Mouse (Mus musculus) megakaryocyte progenitor cell, adult 5-6 weeks (primary cell): ENCODE results near the gene Nhsl1. TPM values are rescaled to one million over a fixed set of nuclear protein-coding genes. Genes with fewer than 3 reads are reported as not detected.
"Not testable (repeated sequence)": the region's sequence is repeated elsewhere in the genome, so short reads cannot be mapped to it uniquely, and the experiment has no call there.

Experiments
- ATAC-seq: replicated peaks from 2 replicates; pipeline ENCODE4 v1.8.0; 2016; ENCODE audit warnings: mild to moderate bottlenecking, moderate TSS enrichment, inconsistent platforms; ENCODE audit not compliant: poor library complexity
- total RNA-seq, 2 experiments: library from RNA; stranded (forward) in 1 of 2; stranded (reverse) in 1 of 2; fragments of 157-497, 149-512 nt in 1 of 2; fragments of 200-1000 nt in 1 of 2; gene quantifications; 2 replicates each; pipeline versions ENCODE4 v1.2.3 to v1.2.4; 2015 to 2017

The Nhsl1 gene
- total RNA-seq, 2 experiments from 2014 or later, result 0.25 to 2.5 TPM

DNA sequence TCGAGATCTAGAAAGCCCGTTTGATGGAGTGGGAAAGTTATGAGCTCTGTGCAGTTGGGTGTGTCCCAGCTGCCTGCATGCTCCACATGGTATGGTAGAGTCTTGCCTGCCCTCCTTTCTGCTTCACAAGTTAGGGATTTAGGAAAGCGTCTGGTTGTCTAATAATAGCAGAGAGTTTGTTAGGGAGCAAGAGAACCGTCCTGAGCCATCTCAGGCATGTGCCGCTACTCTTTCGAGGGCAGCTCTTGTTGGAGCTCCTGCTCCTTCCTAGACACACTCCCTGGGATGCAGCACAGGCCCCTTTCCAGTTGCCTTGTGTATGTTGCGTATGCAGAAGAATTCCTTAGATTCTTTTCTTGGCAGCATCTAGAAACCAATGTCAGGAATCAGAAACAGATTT is 117.2 kb downstream of the Nhsl1 start:
- ATAC-seq, result no peak

DNA sequence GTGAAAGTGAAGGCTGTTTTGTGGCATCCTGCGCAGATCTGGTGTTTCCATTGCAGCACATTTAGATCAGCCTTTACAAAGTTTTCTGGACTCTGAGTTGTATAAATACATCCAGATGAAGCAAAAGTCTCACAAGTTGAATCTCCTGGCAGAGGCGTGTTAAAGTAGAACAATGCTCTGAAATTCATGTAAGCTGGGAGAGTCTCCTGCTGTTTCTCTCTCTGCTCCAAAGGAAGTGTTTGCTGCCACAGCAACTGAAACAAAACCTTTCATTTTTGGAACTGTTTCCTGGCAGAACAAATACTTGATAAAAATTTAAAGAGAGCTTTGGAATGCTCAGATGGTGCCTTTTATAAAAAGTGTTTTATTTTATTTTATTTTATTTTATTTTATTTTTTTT is 118.8 kb downstream of the Nhsl1 start:
- ATAC-seq, result no peak

DNA sequence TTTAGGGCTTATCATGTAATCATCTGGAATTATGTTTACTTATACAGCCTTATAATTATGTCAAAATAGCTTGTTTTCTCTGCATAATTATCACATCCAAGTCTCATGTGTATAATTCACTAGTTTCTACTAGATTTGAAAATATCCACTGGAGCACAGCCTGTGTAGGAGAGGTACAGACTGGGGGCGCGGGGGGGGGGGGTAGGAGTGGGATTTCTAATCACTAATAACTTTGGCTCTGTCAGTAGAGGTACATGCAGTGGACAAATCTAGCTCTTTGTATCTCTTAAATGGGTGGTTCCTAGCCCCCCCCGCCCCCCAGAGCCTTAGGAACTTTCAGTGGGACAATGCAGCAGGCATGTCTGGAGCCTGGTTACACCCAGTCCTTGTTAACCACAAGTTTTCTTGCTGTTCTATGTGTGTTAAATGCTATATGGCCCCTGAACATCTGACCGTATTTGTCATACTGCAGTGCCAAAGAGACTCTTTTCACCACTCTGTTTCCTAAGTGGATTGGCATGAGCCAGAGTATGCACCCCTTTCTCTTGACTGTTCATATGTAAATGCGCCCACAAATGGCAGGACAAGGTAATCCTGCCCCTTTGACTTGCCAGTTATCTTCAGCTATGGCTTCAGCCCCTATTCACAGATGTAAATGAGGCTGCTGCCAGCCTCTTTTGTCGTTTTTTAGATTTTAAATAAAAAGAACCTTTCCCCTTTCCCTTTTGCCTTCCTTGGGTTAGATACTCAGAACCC is 127.0 kb downstream of the Nhsl1 start:
- no peak for ATAC-seq

DNA sequence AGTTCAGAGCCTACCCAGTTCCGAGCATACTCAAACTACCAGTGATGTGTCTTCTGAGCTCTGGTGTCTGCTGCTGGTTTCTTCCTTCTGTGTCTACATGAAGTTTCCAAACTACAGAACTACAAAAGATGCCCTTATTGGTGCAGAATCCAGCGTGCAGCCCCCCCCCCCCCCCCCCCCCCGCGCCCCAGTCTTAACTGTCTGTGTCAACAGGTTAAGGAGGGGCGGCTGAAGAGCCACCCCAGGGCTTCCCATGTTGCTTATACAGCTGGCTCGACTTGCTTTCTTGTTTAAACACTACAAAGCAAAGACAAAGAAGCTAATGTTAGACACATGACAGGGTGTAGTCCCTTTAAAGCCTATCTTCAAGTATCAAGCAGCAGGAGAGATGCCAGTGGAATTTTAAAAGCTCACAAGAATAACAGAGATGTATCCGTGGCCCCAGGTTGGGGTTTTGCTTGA is 127.6 kb downstream of the Nhsl1 start:
- ATAC-seq, result no peak

DNA sequence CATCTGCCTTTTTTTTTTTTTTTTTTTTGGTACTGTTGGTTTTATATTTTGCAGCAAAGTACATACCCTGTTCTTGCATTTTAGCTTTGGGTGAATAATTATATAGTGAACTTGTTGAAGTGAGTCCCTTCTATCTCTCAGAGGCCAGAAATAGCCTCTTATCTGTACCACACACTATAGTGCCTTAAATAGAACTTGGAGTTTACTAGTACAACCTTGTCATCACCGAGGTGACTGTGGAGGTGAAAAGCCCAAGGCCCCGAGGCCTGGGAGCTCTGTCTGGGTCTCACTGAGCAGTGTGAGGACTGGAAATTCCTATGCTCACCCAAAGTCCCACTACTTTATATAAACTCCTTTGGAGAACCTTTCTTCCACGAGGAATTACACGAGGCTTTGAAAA is 128.5 kb downstream of the Nhsl1 start:
- ATAC-seq, result no peak

DNA sequence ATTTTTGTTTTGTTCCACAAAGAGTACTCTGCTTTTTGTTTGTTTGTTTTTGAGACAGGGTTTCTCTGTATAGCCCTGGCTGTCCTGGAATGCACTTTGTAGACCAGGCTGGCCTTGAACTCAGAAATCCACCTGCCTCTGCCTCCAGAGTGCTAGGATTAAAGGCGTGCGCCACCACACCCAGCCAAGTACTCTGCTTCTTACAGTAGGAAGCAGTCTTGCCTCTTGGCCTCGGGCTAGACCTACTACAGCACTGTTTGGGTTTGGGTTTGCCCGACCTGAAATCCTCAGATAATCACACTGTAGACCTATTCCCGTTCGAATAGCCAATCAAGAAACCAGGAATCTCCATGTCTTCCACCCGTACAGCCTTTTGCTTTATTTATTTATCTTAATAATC is 130.1 kb downstream of the Nhsl1 start:
- ATAC-seq, result not testable (repeated sequence)

DNA sequence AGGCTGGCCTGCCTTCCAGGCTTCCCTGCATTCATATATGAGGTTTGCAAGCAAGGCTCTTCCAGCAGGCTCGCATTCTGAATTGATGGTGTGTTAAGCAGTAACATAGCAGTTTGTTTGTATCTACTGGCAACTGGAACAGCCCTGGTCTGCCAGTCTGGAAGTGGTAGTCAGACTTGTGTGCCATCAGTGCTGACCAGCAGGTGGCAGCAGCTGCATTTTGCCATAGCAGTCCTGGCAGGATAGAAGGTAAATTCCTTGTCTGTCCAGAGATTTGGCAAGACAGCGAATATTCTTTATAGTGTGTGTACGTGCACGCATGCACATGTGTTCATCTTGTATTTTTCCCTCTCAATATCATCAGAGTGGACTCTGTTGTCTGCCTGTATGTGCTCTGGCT is 134.6 kb downstream of the Nhsl1 start:
- peak; percentile 86 for ATAC-seq

DNA sequence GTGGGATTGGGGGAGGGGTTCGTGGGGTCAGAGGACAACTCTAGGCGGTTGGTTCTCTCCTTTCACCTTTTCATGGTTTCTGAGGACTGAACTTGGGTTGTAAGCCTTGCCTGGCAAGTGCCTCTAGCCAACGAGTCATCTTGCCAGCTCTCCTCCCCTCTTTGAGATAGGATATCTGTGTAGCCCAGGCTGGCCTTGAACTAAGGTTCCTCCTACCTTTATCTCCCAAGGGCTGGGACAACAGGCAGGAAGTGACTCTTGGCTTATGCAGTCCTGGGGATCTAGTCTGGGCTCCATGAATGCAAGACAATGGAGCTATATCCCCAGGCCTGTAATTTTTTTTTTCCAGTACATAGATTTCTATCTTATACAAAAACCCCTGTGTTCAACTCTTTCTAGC is 135.4 kb downstream of the Nhsl1 start:
- peak; percentile 64 for ATAC-seq

DNA sequence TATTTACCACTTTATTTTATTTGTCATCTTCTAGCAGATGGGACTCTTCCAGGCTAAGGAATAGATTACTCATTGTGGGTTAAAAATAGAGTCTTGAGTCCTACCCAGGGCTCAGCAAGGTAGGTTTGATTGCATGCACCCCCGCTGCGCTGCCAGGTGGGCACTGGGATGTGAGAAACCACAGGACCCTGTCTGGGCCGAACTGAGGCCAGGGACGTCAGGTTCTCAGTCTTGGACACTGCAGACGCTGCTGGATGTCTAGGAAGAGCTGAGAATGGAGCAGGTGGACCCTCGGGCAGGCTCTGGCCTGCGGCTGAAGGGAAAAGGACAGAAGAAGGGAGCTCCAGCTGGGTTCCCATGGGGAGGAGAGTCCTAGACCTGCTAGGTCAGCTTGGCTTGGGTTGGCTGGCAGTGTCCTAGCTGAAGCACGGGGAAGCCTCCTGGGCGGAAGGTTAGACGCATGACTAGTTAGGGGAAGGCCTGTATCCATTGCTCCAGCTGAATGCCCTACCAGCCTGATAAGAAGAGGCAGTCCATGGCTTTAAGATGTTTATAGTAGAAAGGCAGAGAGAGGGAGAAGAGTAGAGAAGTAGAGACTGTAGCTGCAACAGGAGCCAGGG is 136.6 kb downstream of the Nhsl1 start:
- ATAC-seq, result no peak

DNA sequence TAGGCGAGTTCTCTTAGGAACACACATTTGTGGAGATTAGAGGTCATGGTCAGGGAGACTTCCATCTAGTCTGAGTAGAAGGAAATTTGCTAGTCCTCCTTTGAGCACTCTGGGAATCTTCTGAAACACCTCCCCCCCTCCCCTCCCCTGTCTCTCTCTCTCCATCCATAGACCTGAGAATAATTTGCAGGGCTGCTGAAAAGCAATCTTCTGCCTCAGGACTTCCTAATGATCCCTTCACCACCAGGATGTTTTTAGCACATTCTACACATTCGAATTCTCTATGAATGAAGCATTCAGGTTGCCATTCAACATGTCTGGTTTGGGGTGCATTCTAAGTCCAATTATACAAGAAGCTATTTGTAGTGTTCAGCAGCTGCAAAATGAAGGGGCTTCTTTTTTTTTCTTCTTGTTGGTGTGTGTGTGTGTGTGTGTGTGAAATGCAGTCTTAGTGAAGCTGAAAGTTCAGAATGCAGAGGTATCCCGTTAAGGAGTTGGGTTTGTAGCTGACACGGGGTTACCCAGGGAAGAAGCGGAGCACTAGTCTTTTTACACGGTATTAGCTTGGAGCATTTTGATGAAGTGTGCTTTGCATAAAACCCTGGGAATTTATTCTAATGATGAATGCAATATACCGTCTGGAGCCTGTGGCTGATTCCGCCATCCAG is 139.2 kb downstream of the Nhsl1 start:
- ATAC-seq, result no peak

DNA sequence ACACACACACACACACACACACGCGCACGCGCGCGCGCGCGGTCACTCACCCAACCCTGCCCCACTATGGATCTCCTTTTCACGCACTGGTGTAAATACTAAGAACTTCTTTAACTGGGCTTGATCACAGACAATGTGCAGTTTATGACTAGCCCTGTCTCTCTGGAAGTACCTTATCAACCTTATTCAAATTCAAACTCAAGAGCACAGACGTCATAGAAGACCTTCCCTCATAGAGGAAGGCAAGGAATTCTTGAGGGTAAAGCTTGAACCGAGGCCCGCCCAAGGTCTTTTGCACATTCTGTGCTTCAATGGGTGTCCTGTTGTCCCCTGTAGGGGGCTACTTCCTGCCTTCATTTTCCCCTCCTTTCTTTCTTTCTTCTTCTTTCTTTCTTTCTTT is 142.6 kb downstream of the Nhsl1 start:
- ATAC-seq, result no peak

DNA sequence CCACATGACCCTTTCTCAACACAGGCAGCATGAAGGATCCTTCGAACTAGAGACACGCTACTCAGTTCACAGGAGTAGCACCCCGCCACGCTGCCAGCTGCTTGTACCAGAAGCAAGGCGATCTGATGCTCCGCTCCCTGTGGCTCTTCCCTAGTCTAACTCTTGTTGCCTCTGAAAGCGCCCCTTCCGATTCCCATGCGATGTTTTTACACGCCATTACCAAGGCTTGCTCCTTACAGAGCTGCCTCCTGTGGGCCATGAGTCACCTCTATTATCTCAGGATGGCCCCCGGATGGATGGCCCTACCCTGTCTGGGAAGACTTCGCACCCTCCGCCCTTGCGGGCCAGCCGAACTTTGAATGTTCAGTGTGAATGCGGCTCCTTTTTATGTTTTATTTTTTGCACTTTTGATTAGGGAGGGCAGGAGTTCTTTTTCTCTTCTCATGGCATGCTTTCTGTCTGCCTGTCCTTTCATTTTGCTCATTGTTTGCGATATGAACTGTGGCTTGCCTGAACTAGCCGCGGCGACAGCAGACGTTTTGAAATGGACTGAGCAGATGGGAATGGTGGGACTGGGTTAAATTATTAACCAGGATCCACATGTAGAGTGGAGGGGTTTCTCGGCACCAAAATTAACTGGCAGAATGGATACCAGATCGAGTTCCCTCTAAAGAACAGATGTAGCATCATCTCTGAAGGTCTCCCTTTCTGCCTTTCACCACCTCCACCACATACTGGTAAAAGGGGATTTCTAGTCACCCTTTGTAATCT is 144.5 kb downstream of the Nhsl1 start:
- no peak for ATAC-seq

DNA sequence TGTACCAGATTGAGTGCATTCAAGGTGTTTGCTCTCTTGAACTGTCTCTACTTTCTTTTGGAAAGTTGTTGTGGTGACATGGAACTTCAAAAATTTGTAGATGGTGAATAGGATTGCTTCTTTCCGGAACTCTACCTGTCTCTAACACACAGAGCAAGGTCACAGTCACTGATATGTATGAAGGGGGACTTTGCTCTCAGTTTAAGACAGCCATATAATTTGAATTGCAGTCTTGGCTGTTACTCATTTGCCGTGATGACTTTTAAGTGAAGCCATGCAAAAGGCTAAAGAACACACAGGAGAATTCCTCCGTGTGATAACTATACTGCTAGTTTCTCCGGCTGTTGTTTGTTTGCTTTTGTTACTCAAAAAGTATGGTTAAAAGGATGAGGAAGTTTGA is 149.6 kb downstream of the Nhsl1 start:
- no peak for ATAC-seq

DNA sequence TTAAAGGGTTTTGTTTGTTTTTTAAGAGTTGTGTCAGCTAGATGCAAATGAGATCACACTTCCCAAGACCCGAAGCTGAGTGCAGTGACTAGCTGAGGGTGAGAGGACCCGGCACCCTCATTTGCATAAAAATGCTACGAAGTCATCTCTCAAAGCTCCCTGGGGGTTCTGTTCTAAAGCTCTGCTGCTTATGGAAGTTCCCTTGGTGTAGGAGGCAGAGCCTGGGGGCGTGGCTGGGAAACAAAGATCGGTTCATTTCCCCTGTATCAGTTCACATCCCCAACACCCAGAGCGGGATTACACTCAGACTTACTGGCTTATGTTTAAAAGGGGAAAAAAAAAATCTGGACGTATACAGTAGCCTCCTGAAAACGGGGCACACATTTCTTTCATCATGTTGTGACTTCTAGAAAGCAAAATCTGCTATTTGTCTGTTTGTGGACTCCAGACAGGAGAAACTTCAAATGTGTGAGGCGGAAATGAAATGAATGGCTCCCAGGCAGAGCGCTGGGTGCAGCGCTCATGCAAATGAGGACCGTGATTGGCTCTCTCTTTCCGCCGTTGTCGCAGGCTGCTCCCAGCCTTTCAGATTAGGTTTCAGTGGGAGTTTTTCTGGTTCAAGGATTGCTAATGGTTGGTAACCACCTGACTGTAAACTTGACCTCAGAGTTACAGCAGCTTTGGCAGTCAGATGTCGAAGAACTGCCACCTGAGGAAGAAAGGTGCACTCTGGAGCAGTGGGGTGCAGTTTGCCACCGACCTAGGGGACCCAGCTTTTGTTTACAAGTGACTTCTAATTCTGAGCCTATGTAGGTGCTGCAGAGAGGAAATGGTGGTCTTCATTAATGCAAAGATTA is 150.7 kb downstream of the Nhsl1 start:
- ATAC-seq, result peak; percentile 20; the same call in 1 of the 2 replicates

DNA sequence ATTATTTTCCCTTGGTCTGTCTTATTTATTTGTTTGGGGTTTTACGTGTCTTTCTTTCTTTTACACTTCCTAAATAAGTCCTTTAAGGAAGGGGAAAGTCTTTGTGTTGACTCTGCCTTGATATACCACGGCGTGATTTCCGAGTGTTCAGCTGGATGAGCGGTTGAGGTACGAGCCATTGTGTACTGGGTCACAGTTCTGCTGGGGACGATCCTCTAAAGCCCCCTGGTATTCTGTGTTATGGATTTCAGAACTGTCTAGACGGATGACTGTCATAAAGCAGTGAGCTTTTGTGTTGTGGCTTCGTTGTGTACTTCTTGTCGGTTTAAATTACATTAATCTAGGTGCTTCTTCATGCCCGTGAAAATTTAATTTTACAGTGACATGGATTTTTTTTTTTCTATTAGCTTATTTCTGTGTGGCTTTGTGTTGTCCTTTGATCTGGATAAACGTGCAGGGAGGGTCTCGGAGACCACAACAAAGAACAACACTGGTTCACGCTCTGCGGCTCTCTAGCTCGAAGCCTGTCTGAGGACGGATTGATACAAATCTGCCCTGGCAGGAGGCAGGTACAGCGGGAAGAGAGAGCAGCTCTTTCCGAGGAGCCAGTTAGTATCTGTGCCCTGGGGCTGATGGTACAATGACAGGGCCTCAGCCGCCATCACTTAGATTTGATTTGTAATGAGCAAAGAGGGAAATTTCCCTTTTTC is 151.7 kb downstream of the Nhsl1 start:
- ATAC-seq, result no peak

DNA sequence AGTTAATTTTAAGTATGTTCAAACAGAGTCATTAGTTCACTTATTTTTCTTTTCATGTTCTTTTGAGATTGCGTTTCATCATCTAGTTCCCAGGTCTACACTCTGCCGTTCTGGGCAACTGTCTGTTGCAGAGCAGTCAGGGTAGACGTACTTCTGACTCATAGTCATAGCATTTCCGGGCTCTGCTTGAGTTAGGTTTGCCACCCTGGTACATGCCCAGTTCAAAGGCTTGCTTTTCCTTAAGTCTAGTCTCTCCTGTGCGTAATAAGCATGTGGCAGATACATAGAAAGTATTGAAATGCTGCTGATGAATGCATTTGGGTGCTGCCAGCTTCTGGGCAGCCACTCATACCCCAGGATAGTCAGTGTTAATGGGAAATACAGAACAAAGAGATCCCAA is 152.9 kb downstream of the Nhsl1 start:
- no peak for ATAC-seq

DNA sequence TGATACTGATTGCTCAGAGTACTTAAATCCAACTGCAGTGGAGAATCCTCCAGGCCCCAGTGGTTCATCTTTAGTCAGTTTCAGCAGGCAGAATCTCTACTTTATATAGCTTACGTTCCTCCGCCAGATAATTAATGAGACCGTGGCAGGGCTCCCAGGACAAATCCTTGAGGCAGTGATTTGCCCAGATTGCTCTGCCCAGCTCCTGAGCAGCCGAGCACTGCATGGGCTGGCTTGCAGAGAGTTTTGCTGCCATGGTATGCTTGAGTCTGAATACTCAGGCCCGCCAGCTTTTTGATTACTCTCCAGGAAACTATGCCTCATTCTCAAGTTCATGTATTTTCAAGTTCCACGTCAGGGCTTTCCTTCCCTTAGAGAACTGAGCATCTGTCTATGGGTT is 156.3 kb downstream of the Nhsl1 start:
- ATAC-seq, result no peak

DNA sequence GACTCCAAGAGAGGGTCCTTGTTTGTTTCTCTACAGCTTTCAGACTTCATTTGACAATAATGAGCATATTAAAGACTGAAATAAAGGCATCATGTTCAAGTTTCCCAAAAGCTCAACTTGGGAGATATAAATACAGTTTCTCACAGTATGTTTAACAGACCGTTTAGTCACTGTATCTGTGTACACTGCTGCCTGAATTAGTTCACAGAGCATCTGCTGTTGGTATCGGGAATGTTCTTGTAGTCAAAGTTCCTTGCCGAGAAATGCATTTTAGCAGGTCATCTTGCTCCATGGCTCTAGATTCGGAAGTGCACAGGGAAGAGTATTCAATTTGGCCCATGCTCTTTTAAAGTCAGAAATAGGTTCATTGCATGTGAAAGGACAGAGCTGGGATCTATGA is 159.5 kb downstream of the Nhsl1 start:
- ATAC-seq, result no peak

DNA sequence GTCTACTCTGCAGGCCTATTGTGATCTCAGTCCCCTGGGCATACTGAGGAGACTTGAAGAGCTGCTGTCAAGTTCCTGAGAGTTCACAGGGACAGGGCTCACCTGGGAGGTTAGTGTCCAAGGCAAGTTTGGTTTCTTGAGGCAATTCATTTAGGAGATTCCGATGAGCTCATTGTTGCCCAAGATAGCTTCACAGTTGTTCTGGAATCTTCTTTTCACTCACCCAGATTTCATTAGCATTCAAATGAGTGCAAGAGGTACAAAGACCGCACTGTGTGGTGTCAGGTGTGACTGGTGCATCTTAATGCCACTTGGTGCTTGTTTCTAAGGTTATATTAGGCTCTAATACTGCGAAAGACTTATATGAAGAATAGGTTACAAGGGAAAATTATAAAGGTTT is 160.5 kb downstream of the Nhsl1 start:
- no peak for ATAC-seq

DNA sequence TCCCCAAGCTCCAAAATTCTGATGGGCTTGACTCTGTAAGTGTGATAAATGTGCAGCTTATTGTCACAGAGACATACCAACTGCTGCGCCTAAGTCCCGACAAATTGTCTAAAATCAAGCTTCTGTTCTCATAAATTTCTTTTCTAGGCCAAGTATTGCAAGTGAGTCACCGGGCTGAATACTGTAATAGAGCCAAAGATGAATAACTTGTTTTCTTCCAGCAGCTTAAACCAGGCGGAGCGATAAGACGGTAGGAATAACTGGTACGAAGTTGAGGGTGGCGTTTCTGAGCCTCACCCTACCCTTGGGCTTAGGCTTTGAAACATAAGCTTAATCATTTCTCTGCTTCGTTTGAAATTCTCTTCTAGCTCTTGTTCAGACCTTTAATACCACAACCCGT is 162.1 kb downstream of the Nhsl1 start:
- no peak for ATAC-seq
